Mouse (Mus musculus): Measurements from ENCODE around the gene Cbx3. TPM values are rescaled to one million over a fixed set of nuclear protein-coding genes. Genes with fewer than 3 reads are reported as not detected.

The Cbx3 gene
- polyA plus RNA-seq, 1 experiment from 2014 or later: 340 TPM

GRCm38 (mm10) chr6:51458925-51459312, 11.2 kb upstream of the Cbx3 start:
- no peaks in the 10 kb centered on the region for H3K27me3 ChIP-seq (ENCODE audit: control insufficient read depth, insufficient read depth, low read length)
- no peak for ATAC-seq (ENCODE audit: insufficient number of reproducible peaks, insufficient read depth, low FRiP score, low read depth)
- H3K9me3 ChIP-seq (ENCODE audit: control insufficient read depth, low read length): no peaks in the 10 kb centered on the region
- 0 out of 4 replicates have a peak overlapping the region, but pooled peaks of 1 of the 2 experiments have one; percentile 11 for H3K27ac ChIP-seq (replicated peaks in 1 of 2; ENCODE audit: control insufficient read depth in 1 of 2, insufficient read depth in 1 of 2, low read depth in 2 of 2, low read length in 2 of 2)
- WGBS: 47% methylated on average over 2 of the region's 2 CpGs
- no peak overlapping the region for H3K4me2 ChIP-seq (ENCODE audit: low read length)
- no peak overlapping the region for H3K9ac ChIP-seq (ENCODE audit: low read length)
- H3K4me1 ChIP-seq (ENCODE audit: control insufficient read depth in 2 of 2, insufficient read depth in 2 of 2, low read length in 2 of 2): peaks cover 0 to 3% of the 10 kb centered on the region in 2 experiments; a peak in 1 of 4 replicates
- peaks cover 61% of the 10 kb centered on the region for H3K36me3 ChIP-seq (ENCODE audit: control insufficient read depth, insufficient read depth, low read length)
- H3K4me3 ChIP-seq (ENCODE audit: control insufficient read depth in 1 of 2, insufficient read depth in 1 of 2, low read depth in 1 of 2, low read length in 2 of 2): no peak overlapping the region

GRCm38 (mm10) chr6:51459313-51460020, 10.7 kb upstream of the Cbx3 start:
- H3K9me3 ChIP-seq (ENCODE audit: control insufficient read depth, low read length): no peaks in the 10 kb centered on the region
- H3K36me3 ChIP-seq (ENCODE audit: control insufficient read depth, insufficient read depth, low read length): peaks cover 66% of the 10 kb centered on the region
- no peak overlapping the region for H3K4me2 ChIP-seq (ENCODE audit: low read length)
- H3K4me1 ChIP-seq (ENCODE audit: control insufficient read depth in 2 of 2, insufficient read depth in 2 of 2, low read length in 2 of 2): peaks cover 0 to 3% of the 10 kb centered on the region in 2 experiments; a peak in 1 of 4 replicates
- H3K9ac ChIP-seq (ENCODE audit: low read length): no peak overlapping the region
- H3K4me3 ChIP-seq (ENCODE audit: control insufficient read depth in 1 of 2, insufficient read depth in 1 of 2, low read depth in 1 of 2, low read length in 2 of 2): no peak overlapping the region
- no peaks in the 10 kb centered on the region for H3K27me3 ChIP-seq (ENCODE audit: control insufficient read depth, insufficient read depth, low read length)
- no peak for ATAC-seq (ENCODE audit: insufficient number of reproducible peaks, insufficient read depth, low FRiP score, low read depth)
- WGBS: 49% methylated on average over 5 of the region's 5 CpGs
- H3K27ac ChIP-seq (replicated peaks in 1 of 2; ENCODE audit: control insufficient read depth in 1 of 2, insufficient read depth in 1 of 2, low read depth in 2 of 2, low read length in 2 of 2): no peak overlapping the region

GRCm38 (mm10) chr6:51460021-51460360, 10.2 kb upstream of the Cbx3 start:
- Histone ChIP-seq H3K9me3 (ENCODE audit: control insufficient read depth, low read length) (no peaks in the 10 kb centered on the region), H3K9ac (ENCODE audit: low read length) (no peak overlapping the region), H3K36me3 (ENCODE audit: control insufficient read depth, insufficient read depth, low read length) (peaks cover 71% of the 10 kb centered on the region), H3K4me3 (ENCODE audit: control insufficient read depth in 1 of 2, insufficient read depth in 1 of 2, low read depth in 1 of 2, low read length in 2 of 2) (no peak overlapping the region), H3K27ac (replicated peaks in 1 of 2; ENCODE audit: control insufficient read depth in 1 of 2, insufficient read depth in 1 of 2, low read depth in 2 of 2, low read length in 2 of 2) (no peak overlapping the region), H3K4me2 (ENCODE audit: low read length) (no peak overlapping the region), H3K4me1 (ENCODE audit: control insufficient read depth in 2 of 2, insufficient read depth in 2 of 2, low read length in 2 of 2) (peaks cover 0 to 3% of the 10 kb centered on the region in 2 experiments; a peak in 1 of 4 replicates), H3K27me3 (ENCODE audit: control insufficient read depth, insufficient read depth, low read length) (no peaks in the 10 kb centered on the region)
- WGBS: 75% methylated on average over 4 of the region's 4 CpGs
- no peak for ATAC-seq (ENCODE audit: insufficient number of reproducible peaks, insufficient read depth, low FRiP score, low read depth)

DNA sequence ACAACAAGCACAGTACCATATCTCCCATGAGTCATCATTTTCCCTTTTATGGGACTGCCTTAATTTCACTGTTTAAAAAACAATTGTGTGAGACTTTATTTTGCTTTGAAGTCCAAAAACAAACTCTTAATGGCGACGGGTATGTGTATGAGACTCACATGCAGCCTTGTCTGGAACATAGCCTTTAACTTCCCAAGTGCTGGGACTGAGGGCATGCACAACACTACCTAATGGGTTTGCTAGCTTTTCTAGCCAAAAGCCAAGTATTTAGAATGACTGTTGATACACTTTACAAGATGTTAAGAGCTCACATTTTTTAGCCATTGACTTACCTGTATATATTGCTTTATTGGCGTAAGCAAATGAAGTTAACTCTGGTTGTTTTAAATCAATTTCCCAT, 9.8 kb upstream of the Cbx3 start:
- 89% methylated on average over 3 of the region's 3 CpGs for whole genome bisulfite sequencing
- peaks cover 75% of the 10 kb centered on the region for H3K36me3 ChIP-seq (ENCODE audit: control insufficient read depth, insufficient read depth, low read length)
- peaks cover 0 to 7% of the 10 kb centered on the region in 2 experiments; a peak in 1 of 4 replicates for H3K4me1 ChIP-seq (ENCODE audit: control insufficient read depth in 2 of 2, insufficient read depth in 2 of 2, low read length in 2 of 2)
- no peak for ATAC-seq (ENCODE audit: insufficient number of reproducible peaks, insufficient read depth, low FRiP score, low read depth)
- no peaks in the 10 kb centered on the region for H3K9me3 ChIP-seq (ENCODE audit: control insufficient read depth, low read length)
- no peaks in the 10 kb centered on the region for H3K27me3 ChIP-seq (ENCODE audit: control insufficient read depth, insufficient read depth, low read length)
- no peak overlapping the region for H3K27ac ChIP-seq (replicated peaks in 1 of 2; ENCODE audit: control insufficient read depth in 1 of 2, insufficient read depth in 1 of 2, low read depth in 2 of 2, low read length in 2 of 2)
- H3K9ac ChIP-seq (ENCODE audit: low read length): no peak overlapping the region
- H3K4me2 ChIP-seq (ENCODE audit: low read length): no peak overlapping the region
- H3K4me3 ChIP-seq (ENCODE audit: control insufficient read depth in 1 of 2, insufficient read depth in 1 of 2, low read depth in 1 of 2, low read length in 2 of 2): no peak overlapping the region

- Histone ChIP-seq H3K4me1 (ENCODE audit: control insufficient read depth in 2 of 2, insufficient read depth in 2 of 2, low read length in 2 of 2) (peaks cover 1 to 33% of the 10 kb centered on the region in 2 experiments), H3K27ac (replicated peaks in 1 of 2; ENCODE audit: control insufficient read depth in 1 of 2, insufficient read depth in 1 of 2, low read depth in 2 of 2, low read length in 2 of 2) (no peak overlapping the region)
- no peak for ATAC-seq (ENCODE audit: insufficient number of reproducible peaks, insufficient read depth, low FRiP score, low read depth)
These were observed 2.5 kb upstream of the Cbx3 start for GRCm38 (mm10) chr6:51467649-51468048.

DNA sequence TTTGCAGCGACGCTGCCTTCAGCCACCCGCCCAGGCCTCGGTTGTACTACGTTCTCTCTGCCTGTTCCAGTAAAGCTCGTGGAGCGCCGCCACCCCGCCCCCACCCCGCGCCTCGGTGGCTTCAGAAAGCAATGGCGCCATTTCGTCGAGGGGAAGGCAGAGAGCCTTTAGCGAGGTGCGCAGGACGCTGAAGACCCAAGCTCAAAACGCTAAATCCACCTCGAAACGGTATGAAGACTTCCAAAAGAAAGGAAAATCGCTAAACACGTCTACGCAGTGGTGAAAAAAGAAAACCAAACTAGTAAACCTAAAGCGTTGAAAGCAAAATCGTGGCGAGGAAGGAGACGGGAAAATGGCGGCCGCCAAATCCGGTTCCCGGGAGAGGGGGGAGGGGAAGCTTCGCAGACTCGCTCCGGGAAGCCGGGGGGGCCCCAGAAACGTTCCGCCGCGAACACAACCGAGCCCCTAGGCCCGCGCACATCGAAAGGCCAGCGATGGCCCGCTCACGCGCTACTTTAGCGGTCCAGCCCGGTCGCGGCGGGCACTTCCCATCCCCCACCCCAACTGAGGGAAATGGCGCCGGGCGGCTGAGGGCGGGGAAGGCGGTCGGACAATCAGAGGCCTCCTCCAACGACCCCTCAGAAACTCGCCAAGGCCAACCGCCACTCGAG, 1.1 kb upstream of the Cbx3 start:
- no peak for ATAC-seq (ENCODE audit: insufficient number of reproducible peaks, insufficient read depth, low FRiP score, low read depth)
- Histone ChIP-seq H3K9me3 (ENCODE audit: control insufficient read depth, low read length) (no peaks in the 10 kb centered on the region), H3K27me3 (ENCODE audit: control insufficient read depth, insufficient read depth, low read length) (no peaks in the 10 kb centered on the region), H3K27ac (replicated peaks in 1 of 2; ENCODE audit: control insufficient read depth in 1 of 2, insufficient read depth in 1 of 2, low read depth in 2 of 2, low read length in 2 of 2) (peak overlapping the region; percentile 93 to 100), H3K4me3 (ENCODE audit: control insufficient read depth in 1 of 2, insufficient read depth in 1 of 2, low read depth in 1 of 2, low read length in 2 of 2) (peak overlapping the region; percentile 64 to 92), H3K36me3 (ENCODE audit: control insufficient read depth, insufficient read depth, low read length) (peaks cover 61% of the 10 kb centered on the region), H3K4me1 (ENCODE audit: control insufficient read depth in 2 of 2, insufficient read depth in 2 of 2, low read length in 2 of 2) (peaks cover 2 to 38% of the 10 kb centered on the region in 2 experiments), H3K9ac (ENCODE audit: low read length) (peak overlapping the region; percentile 100), H3K4me2 (ENCODE audit: low read length) (peak overlapping the region; percentile 80)
- under 1% methylated on average over 63 of the region's 63 CpGs for WGBS

More at GRCm38 (mm10) chr6:51467649-51468048, 2.5 kb upstream of the Cbx3 start:
- peak overlapping the region; percentile 80 for H3K4me2 ChIP-seq (ENCODE audit: low read length)
- no peaks in the 10 kb centered on the region for H3K9me3 ChIP-seq (ENCODE audit: control insufficient read depth, low read length)
- peak overlapping the region; percentile 100 for H3K9ac ChIP-seq (ENCODE audit: low read length)
- H3K4me3 ChIP-seq (ENCODE audit: control insufficient read depth in 1 of 2, insufficient read depth in 1 of 2, low read depth in 1 of 2, low read length in 2 of 2): peak overlapping the region in 1 of 2 experiments; percentile 92; a peak in 3 of 4 replicates
- WGBS: 1% methylated on average over 2 of the region's 2 CpGs
- H3K36me3 ChIP-seq (ENCODE audit: control insufficient read depth, insufficient read depth, low read length): peaks cover 60% of the 10 kb centered on the region
- no peaks in the 10 kb centered on the region for H3K27me3 ChIP-seq (ENCODE audit: control insufficient read depth, insufficient read depth, low read length)

- peak within 1 kb of the TSS; percentile 100 for H3K27ac ChIP-seq (replicated peaks in 1 of 2; ENCODE audit: control insufficient read depth in 1 of 2, insufficient read depth in 1 of 2, low read depth in 2 of 2, low read length in 2 of 2)
- under 1% methylated on average over 63 of the region's 63 CpGs for WGBS
- H3K9ac ChIP-seq (ENCODE audit: low read length): peak within 1 kb of the TSS; percentile 100
- peak; percentile 92 for ATAC-seq (ENCODE audit: insufficient number of reproducible peaks, insufficient read depth, low FRiP score, low read depth)
- peaks cover 2 to 38% of the 10 kb centered on the region in 2 experiments for H3K4me1 ChIP-seq (ENCODE audit: control insufficient read depth in 2 of 2, insufficient read depth in 2 of 2, low read length in 2 of 2)
- no peaks in the 10 kb centered on the region for H3K27me3 ChIP-seq (ENCODE audit: control insufficient read depth, insufficient read depth, low read length)
- peak within 1 kb of the TSS; percentile 80 for H3K4me2 ChIP-seq (ENCODE audit: low read length)
- no peaks in the 10 kb centered on the region for H3K9me3 ChIP-seq (ENCODE audit: control insufficient read depth, low read length)
- peaks cover 61% of the 10 kb centered on the region for H3K36me3 ChIP-seq (ENCODE audit: control insufficient read depth, insufficient read depth, low read length)
- H3K4me3 ChIP-seq (ENCODE audit: control insufficient read depth in 1 of 2, insufficient read depth in 1 of 2, low read depth in 1 of 2, low read length in 2 of 2): peak within 1 kb of the TSS; percentile 71 to 92
These were observed 347 bp upstream of the Cbx3 start, which contains the start of gene Hnrnpa2b1 for GRCm38 (mm10) chr6:51469715-51470310. TSS of gene Hnrnpa2b1 (minus strand) at chr6:51469894.

Measured in heart, embryonic 14.5 days (tissue).